Mouse (Mus musculus): ENCODE data around the gene Ppp2ca. TPM values are rescaled to one million over a fixed set of nuclear protein-coding genes. Genes with fewer than 3 reads are reported as not detected.
"Not testable (repeated sequence)": the region's sequence is repeated elsewhere in the genome, so short reads cannot be mapped to it uniquely, and the experiment has no call there.

Ppp2ca gene
- total RNA-seq, 2 experiments from 2014 or later = 30.4 to 48.0 TPM

DNA sequence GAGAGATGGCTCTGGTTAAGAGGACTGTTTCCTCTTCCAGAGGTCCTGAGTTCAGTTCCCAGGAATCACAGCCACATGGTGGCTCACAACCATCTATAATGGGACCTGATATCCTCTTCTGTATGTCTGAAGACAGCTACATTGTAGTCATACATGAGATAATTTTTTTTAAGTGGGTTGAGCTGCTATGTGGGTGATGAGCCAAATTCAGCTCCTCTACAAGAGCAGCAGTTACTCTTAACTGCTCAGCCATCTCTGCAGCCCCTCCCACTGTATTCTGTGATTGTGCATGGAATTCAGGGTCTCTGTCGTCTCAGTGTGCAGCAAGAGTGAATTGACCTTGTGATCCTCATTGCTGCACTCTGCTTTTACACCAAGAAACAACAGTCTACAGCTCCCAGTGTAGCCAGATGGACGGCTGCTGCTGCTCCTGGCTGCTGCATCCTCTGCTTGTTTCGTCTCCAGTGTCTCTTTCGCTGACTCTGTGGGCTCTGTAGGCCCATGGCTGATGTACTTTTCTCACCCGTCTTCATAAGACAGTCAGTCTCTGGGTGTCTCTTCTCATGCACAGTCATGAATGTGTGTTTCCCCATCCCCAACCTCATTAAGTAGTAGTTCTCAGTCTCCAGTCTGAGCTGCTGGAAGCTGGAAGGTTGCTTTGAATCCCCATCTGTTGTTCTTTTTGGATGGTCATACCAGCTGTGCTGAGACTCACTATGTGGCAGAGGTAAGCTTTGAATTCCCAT is 30.0 kb downstream of the Ppp2ca start:
- ATAC-seq (replicated peaks; ENCODE audit: low FRiP score, poor library complexity, severe bottlenecking) = no peak

GRCm38 (mm10) chr11:52129171-52129570 is 30.7 kb downstream of the Ppp2ca start:
- no peak for ATAC-seq (replicated peaks; ENCODE audit: low FRiP score, poor library complexity, severe bottlenecking)

GRCm38 (mm10) chr11:52129621-52130450 is 31.4 kb downstream of the Ppp2ca start:
- no peak for ATAC-seq (replicated peaks; ENCODE audit: low FRiP score, poor library complexity, severe bottlenecking)

- ATAC-seq (replicated peaks; ENCODE audit: low FRiP score, poor library complexity, severe bottlenecking) = no peak
Measured at GRCm38 (mm10) chr11:52130451-52131068, 32.1 kb downstream of the Ppp2ca start.

DNA sequence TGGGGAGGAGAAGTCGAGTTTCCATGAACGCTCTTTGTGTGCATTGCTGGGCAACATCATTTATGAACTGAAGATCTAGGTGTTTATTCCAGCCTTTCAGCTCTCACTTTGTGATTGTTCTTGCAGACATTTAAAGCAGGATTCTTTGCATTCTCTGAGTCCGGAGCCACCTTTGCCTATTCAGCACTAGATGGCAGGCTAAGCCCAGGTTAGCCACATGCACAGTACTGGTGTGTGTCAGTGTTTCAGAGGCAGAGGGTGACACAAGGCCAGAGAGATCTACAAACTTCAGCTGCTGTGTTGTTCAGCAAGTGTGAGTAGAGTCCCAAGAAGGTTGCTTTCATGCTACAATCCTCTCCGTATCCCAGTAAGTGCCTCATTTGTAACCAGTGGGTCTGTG is 45.2 kb downstream of the Ppp2ca start:
- not testable (repeated sequence) for ATAC-seq (replicated peaks; ENCODE audit: low FRiP score, poor library complexity, severe bottlenecking)

GRCm38 (mm10) chr11:52145428-52145827 is 46.9 kb downstream of the Ppp2ca start, which contains the start of gene Olfr1373:
Olfr1373 (minus strand) TSS chr11:52145528.
- not testable (repeated sequence) for ATAC-seq (replicated peaks; ENCODE audit: low FRiP score, poor library complexity, severe bottlenecking)

DNA sequence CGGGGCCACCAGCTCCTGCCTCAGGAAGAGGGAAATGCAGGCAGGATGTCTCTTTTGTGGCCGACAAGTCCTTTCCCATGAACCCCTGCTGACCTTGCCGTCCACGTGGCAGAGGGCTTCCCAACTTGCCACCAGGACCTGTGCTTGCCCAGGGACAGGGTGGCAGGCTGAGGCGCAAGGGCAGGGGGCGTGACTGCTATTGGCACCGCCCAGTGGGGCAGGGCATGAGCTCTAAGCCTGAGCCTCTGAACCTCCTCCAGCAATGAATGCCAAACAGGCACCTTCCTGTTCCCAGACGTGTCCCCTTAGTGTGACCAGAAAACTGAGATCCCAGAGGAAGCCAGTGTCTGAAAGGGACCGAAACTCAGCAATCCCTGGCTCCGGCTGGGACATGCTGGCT is 65.4 kb downstream of the Ppp2ca start:
- ATAC-seq (replicated peaks; ENCODE audit: low FRiP score, poor library complexity, severe bottlenecking) = no peak

GRCm38 (mm10) chr11:52167126-52167525 is 68.6 kb downstream of the Ppp2ca start:
- no peak for ATAC-seq (replicated peaks; ENCODE audit: low FRiP score, poor library complexity, severe bottlenecking)

DNA sequence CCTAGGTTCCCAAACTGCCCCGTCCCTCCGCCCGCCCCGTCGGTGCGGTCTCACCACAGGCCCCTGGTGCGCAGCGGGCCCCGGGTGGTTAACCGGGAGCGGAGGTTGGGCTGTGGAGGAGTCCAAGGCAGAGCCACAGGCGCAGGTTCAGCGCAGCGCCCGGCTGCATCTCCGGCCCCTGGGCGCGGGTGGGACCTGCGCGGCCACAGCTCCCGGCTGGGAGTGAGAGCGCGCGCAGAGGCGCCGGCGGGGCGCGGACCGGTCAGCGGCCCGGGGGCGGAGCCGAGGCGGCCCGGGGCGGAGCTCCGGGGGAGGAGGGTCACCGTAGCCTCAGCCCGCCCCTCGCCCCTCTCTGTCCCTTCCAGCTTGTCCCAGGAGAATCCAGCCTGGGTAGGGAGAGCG is 69.4 kb downstream of the Ppp2ca start:
- not testable (repeated sequence) for ATAC-seq (replicated peaks; ENCODE audit: low FRiP score, poor library complexity, severe bottlenecking)

DNA sequence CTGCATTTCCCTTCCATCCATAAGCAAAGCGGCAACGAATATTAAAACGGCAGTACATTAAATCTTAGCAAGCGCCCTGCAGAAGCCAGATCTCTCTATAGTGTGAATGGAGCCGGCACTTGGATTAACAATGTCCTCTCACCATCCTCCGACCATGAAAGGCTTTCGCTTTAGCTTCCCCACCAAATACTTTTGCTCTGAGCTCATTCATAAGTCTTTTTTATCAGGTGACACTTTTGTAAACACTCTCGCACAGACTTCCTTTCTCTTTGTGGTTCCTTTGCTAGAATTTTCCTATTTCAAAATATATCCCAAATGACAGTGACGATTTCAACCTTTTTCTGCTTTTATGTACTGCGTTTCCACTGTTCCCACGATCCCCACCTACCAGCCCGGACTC is 70.0 kb downstream of the Ppp2ca start:
- no peak for ATAC-seq (replicated peaks; ENCODE audit: low FRiP score, poor library complexity, severe bottlenecking)

Other genes with a start within 250 kb of the Ppp2ca start
- 1.7 and 3.8 TPM in 2 replicates for gene Jade2, start 241.0 kb upstream of the Ppp2ca start, total RNA-seq (2015; ENCODE audit: low replicate concordance)
- gene Jade2, start 241.0 kb upstream of the Ppp2ca start, total RNA-seq (2017; ENCODE audit: low replicate concordance) = 2.4 and 2.6 TPM in 2 replicates
- gene Cdkn2aipnl, start 131.0 kb upstream of the Ppp2ca start, total RNA-seq (2015; ENCODE audit: low replicate concordance) = 18.4 and 25.9 TPM in 2 replicates
- 13.8 and 16.7 TPM in 2 replicates for gene Cdkn2aipnl, start 131.0 kb upstream of the Ppp2ca start, total RNA-seq (2017; ENCODE audit: low replicate concordance)
- gene Ube2b, start 97.9 kb upstream of the Ppp2ca start, total RNA-seq (2015; ENCODE audit: low replicate concordance) = 430 and 441 TPM in 2 replicates
- gene Ube2b, start 97.9 kb upstream of the Ppp2ca start, total RNA-seq (2017; ENCODE audit: low replicate concordance) = 422 and 539 TPM in 2 replicates
- gene Cdkl3, start 94.5 kb upstream of the Ppp2ca start, total RNA-seq (2015; ENCODE audit: low replicate concordance) = 1.7 TPM in 1 of 2 replicates, not detected in the other
- gene Cdkl3, start 94.5 kb upstream of the Ppp2ca start, total RNA-seq (2017; ENCODE audit: low replicate concordance) = 0.98 TPM in 1 of 2 replicates, not detected in the other
- gene Olfr1373, start 46.8 kb downstream of the Ppp2ca start, total RNA-seq (2015; ENCODE audit: low replicate concordance) = not detected in 2 replicates
- not detected in 2 replicates for gene Olfr1373, start 46.8 kb downstream of the Ppp2ca start, total RNA-seq (2017; ENCODE audit: low replicate concordance)
- gene Olfr1371, start 115.3 kb downstream of the Ppp2ca start, total RNA-seq (2015; ENCODE audit: low replicate concordance) = not detected in 2 replicates
- not detected in 2 replicates for gene Olfr1371, start 115.3 kb downstream of the Ppp2ca start, total RNA-seq (2017; ENCODE audit: low replicate concordance)
- gene Skp1a, start 133.3 kb downstream of the Ppp2ca start, total RNA-seq (2015; ENCODE audit: low replicate concordance) = 80.5 and 95.3 TPM in 2 replicates
- gene Skp1a, start 133.3 kb downstream of the Ppp2ca start, total RNA-seq (2017; ENCODE audit: low replicate concordance) = 81.2 and 90.5 TPM in 2 replicates
- 1.7 and 1.9 TPM in 2 replicates for gene Tcf7, start 184.3 kb downstream of the Ppp2ca start, total RNA-seq (2015; ENCODE audit: low replicate concordance)
- gene Tcf7, start 184.3 kb downstream of the Ppp2ca start, total RNA-seq (2017; ENCODE audit: low replicate concordance) = 0.28 and 0.68 TPM in 2 replicates